Mouse (Mus musculus): ENCODE data around the gene Mrps18a. TPM values are rescaled to one million over a fixed set of nuclear protein-coding genes. Genes with fewer than 3 reads are reported as not detected.

Gene Mrps18a
- polyA plus RNA-seq, 1 experiment = 47.2 TPM

- no peak for TF ChIP-seq POLR2A (IDR thresholded peaks at IDR 0.05; ENCODE audit: low read depth, low read length)
- no peak for TF ChIP-seq CTCF (IDR thresholded peaks at IDR 0.05; ENCODE audit: borderline replicate concordance, insufficient read depth, low read length)
- Histone ChIP-seq H3K4me3 (ENCODE audit: insufficient read depth, low read length) (no peak overlapping the region), H3K27ac (ENCODE audit: insufficient read depth, low read length) (no peak overlapping the region), H3K4me1 (ENCODE audit: control insufficient read depth, insufficient read depth, low read length) (no peaks in the 10 kb centered on the region)
These were observed 55.5 kb downstream of the Mrps18a start for GRCm38 (mm10) chr17:46166270-46166669.

DNA sequence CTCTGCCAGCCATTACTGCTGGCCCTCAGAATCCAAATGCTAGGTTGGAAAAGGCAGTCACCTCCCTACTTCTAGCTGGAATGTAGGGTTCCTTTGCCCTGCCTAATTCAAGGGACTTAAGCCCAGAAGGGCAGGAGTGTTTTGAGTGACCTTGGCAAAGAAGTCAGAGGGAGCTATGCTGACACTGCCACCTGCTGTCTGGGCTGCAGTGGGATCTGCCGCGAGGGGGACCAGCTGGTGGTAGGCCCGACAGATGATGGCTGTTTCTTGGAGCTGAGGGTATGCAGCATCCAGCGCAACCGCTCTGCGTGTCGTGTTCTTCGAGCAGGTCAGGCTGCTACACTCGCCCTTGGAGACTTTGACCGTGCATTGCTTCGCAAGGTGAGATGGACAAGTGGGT lies 56.2 kb downstream of the Mrps18a start:
- H3K4me3 ChIP-seq (ENCODE audit: insufficient read depth, low read length) = no peak overlapping the region
- no peaks in the 10 kb centered on the region for H3K4me1 ChIP-seq (ENCODE audit: control insufficient read depth, insufficient read depth, low read length)
- H3K27ac ChIP-seq (ENCODE audit: insufficient read depth, low read length) = no peak overlapping the region
- TF ChIP-seq POLR2A (IDR thresholded peaks at IDR 0.05; ENCODE audit: low read depth, low read length) = no peak
- TF ChIP-seq CTCF (IDR thresholded peaks at IDR 0.05; ENCODE audit: borderline replicate concordance, insufficient read depth, low read length) = peak; percentile 32; the same call in 1 of the 2 replicates

GRCm38 (mm10) chr17:46168318-46168717 lies 57.5 kb downstream of the Mrps18a start:
- Histone ChIP-seq H3K4me3 (ENCODE audit: insufficient read depth, low read length) (no peak overlapping the region), H3K27ac (ENCODE audit: insufficient read depth, low read length) (no peak overlapping the region), H3K4me1 (ENCODE audit: control insufficient read depth, insufficient read depth, low read length) (no peaks in the 10 kb centered on the region)
- TF ChIP-seq CTCF (IDR thresholded peaks at IDR 0.05; ENCODE audit: borderline replicate concordance, insufficient read depth, low read length) = no peak
- TF ChIP-seq POLR2A (IDR thresholded peaks at IDR 0.05; ENCODE audit: low read depth, low read length) = no peak

DNA sequence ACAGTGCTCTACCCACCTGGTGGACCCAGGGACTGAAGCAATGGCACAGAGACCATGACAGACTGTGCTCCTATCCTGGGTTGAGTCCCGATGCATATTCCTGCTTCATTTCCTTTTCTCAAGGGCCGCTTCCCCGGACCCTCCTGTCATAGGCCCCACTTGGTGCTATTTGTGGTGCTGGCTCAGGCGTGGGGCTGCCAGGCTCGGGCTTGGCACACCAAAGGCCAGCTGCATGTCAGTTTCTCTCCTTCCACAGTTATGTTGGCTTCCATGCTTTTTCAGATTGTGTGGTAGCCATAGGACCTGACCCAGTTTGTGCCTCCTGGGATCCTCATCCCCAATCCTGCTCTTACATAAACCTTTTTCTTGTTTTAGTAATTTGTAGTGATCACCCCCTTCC lies 58.0 kb downstream of the Mrps18a start:
- no peak overlapping the region for H3K27ac ChIP-seq (ENCODE audit: insufficient read depth, low read length)
- no peaks in the 10 kb centered on the region for H3K4me1 ChIP-seq (ENCODE audit: control insufficient read depth, insufficient read depth, low read length)
- H3K4me3 ChIP-seq (ENCODE audit: insufficient read depth, low read length) = no peak overlapping the region
- no peak for TF ChIP-seq CTCF (IDR thresholded peaks at IDR 0.05; ENCODE audit: borderline replicate concordance, insufficient read depth, low read length)
- no peak for TF ChIP-seq POLR2A (IDR thresholded peaks at IDR 0.05; ENCODE audit: low read depth, low read length)

- H3K27ac ChIP-seq (ENCODE audit: insufficient read depth, low read length) = no peak overlapping the region
- no peak for TF ChIP-seq POLR2A (IDR thresholded peaks at IDR 0.05; ENCODE audit: low read depth, low read length)
- TF ChIP-seq CTCF (IDR thresholded peaks at IDR 0.05; ENCODE audit: borderline replicate concordance, insufficient read depth, low read length) = peak; percentile 58; the same call in 1 of the 2 replicates
- H3K4me1 ChIP-seq (ENCODE audit: control insufficient read depth, insufficient read depth, low read length) = no peaks in the 10 kb centered on the region
- H3K4me3 ChIP-seq (ENCODE audit: insufficient read depth, low read length) = no peak overlapping the region
These were observed 59.8 kb downstream of the Mrps18a start for GRCm38 (mm10) chr17:46170538-46170937.

Other genes starting within 250 kb of the Mrps18a start
- 140 and 154 TPM in 2 replicates for gene Vegfa, start 78.6 kb upstream of the Mrps18a start, polyA plus RNA-seq (2011; ENCODE audit: insufficient read length, low read depth, missing spikeins)
- gene Rsph9, start 33.2 kb downstream of the Mrps18a start, polyA plus RNA-seq (2011; ENCODE audit: insufficient read length, low read depth, missing spikeins) = 1.6 and 3.4 TPM in 2 replicates
- gene Mad2l1bp, start 42.6 kb downstream of the Mrps18a start, polyA plus RNA-seq (2011; ENCODE audit: insufficient read length, low read depth, missing spikeins) = 14.5 and 15.3 TPM in 2 replicates
- gene Gtpbp2, start 50.0 kb downstream of the Mrps18a start, polyA plus RNA-seq (2011; ENCODE audit: insufficient read length, low read depth, missing spikeins) = 46.1 and 61.2 TPM in 2 replicates
- gene Polh, start 91.7 kb downstream of the Mrps18a start, polyA plus RNA-seq (2011; ENCODE audit: insufficient read length, low read depth, missing spikeins) = 22.7 and 22.9 TPM in 2 replicates
- 55.2 and 58.0 TPM in 2 replicates for gene Xpo5, start 91.8 kb downstream of the Mrps18a start, polyA plus RNA-seq (2011; ENCODE audit: insufficient read length, low read depth, missing spikeins)
- 61.1 and 63.6 TPM in 2 replicates for gene Polr1c, start 137.1 kb downstream of the Mrps18a start, polyA plus RNA-seq (2011; ENCODE audit: insufficient read length, low read depth, missing spikeins)
- gene Yipf3, start 137.1 kb downstream of the Mrps18a start, polyA plus RNA-seq (2011; ENCODE audit: insufficient read length, low read depth, missing spikeins) = 114 and 133 TPM in 2 replicates
- gene Lrrc73, start 142.5 kb downstream of the Mrps18a start, polyA plus RNA-seq (2011; ENCODE audit: insufficient read length, low read depth, missing spikeins) = 1.6 and 3.5 TPM in 2 replicates
- 60.8 and 63.2 TPM in 2 replicates for gene Tjap1, start 172.0 kb downstream of the Mrps18a start, polyA plus RNA-seq (2011; ENCODE audit: insufficient read length, low read depth, missing spikeins)
- gene Dlk2, start 186.4 kb downstream of the Mrps18a start, polyA plus RNA-seq (2011; ENCODE audit: insufficient read length, low read depth, missing spikeins) = 2.6 and 3.3 TPM in 2 replicates
- 3.5 and 3.9 TPM in 2 replicates for gene Abcc10, start 217.4 kb downstream of the Mrps18a start, polyA plus RNA-seq (2011; ENCODE audit: insufficient read length, low read depth, missing spikeins)

Measured in embryonic fibroblast, embryonic 13.5 days (primary cell).